Mouse (Mus musculus): ENCODE results near the gene Cxcl17.

GRCm38 (mm10) chr7:25392851-25393250 is 19.8 kb downstream of the Cxcl17 start:
- TF ChIP-seq POLR2A (IDR thresholded peaks at IDR 0.05; ENCODE audit: control insufficient read depth, extremely low read depth, insufficient read depth, low read length, poor library complexity) = no peak
- no peak for TF ChIP-seq CTCF (IDR thresholded peaks at IDR 0.05; ENCODE audit: borderline replicate concordance, control insufficient read depth, extremely low read depth, insufficient read depth, low read length, poor library complexity)
